Mouse (Mus musculus) heart, postnatal 4 days (tissue): ENCODE data around the gene Cpt1a. TPM values are rescaled to one million over a fixed set of nuclear protein-coding genes. Genes with fewer than 3 reads are reported as not detected.

Experiments used
- DNase-seq: peaks from one replicate; pipeline ENCODE4 v3.0.0; 2021
- total RNA-seq, 2 experiments: library from RNA; stranded (reverse); gene quantifications; 2 replicates each; pipeline ENCODE4 v1.2.3; 2021

The Cpt1a gene
- total RNA-seq, 2 experiments from 2014 or later = 135 to 145 TPM

DNA sequence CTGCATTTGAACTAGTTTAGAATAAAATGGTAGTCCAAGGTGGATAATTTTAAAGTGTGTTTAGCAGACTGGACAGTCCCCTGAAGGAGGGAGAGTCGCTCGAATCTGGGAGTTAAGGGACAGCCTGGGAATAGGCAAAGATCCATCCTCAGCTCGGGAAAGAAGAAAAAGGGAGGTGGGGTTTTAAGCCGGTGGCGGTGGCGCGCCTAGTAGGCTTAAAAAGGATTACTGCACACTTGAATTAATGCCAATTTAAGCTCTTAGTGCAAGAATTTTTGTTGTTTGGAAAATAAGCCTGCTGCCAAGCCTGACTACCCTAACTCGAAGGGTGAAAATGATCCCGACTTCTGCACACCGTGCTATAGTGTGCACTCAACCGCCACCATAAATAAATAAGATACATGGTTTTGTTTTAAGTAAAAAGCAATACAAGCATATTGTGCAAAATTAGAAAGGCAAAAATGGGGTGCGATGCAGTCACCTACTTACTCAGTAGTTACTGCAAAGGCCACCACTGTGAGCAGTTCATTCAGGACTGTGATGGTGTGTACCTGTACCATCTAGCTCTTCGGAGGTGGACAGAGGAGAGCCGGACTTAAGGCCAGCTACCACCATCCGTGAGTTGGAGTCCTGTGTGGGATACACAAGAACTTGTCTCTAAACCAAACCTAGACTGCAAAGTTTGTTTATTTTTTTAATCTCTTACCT, 3.8 kb downstream of the Cpt1a start:
- DNase-seq = peak; percentile 46

- peak; percentile 49 for DNase-seq
Observed at GRCm38 (mm10) chr19:3326479-3327047, 4.4 kb downstream of the Cpt1a start.

DNA sequence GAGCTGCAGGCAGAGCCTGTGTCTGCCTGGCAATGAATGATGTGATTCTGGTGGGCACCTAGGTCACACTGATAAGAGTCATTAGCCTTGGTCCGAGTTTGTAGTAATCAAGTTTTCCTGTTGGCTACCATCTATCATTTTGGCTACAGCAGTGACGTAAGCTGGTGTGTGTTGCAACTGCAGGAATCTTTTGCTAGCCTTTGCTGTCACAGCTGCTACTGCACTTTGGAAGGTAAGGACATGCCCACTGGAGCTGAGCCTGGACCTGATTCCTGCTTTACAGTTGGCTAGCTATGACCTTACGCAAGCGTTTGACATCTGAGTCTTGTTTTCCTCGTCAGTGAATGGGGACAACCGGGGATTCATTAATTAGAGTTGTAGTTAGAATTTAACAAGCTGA, 11.1 kb downstream of the Cpt1a start:
- DNase-seq = no peak

- DNase-seq = no peak
Observed at GRCm38 (mm10) chr19:3333694-3334515, 11.8 kb downstream of the Cpt1a start.

DNA sequence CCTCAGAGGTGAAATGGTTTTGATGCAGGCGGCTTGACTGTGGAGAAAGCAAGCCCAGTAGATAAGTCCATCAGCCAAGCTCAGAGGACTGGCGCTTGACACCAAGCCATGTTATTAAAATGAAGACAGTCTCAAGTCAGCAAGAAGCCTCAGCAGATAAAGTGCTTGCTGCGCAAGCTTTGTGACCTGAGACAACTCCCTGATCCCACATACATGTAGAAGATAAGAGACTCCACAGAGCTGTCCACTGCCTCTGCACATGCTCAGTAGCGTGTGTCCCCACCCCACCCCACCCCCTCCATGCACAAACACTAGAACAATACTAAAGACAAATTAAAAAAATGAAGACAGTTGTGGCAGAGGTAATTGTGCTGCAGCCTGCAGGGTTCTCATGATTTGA, 12.4 kb downstream of the Cpt1a start:
- DNase-seq = no peak

- no peak for DNase-seq
Observed at GRCm38 (mm10) chr19:3335917-3336316, 13.8 kb downstream of the Cpt1a start.

DNA sequence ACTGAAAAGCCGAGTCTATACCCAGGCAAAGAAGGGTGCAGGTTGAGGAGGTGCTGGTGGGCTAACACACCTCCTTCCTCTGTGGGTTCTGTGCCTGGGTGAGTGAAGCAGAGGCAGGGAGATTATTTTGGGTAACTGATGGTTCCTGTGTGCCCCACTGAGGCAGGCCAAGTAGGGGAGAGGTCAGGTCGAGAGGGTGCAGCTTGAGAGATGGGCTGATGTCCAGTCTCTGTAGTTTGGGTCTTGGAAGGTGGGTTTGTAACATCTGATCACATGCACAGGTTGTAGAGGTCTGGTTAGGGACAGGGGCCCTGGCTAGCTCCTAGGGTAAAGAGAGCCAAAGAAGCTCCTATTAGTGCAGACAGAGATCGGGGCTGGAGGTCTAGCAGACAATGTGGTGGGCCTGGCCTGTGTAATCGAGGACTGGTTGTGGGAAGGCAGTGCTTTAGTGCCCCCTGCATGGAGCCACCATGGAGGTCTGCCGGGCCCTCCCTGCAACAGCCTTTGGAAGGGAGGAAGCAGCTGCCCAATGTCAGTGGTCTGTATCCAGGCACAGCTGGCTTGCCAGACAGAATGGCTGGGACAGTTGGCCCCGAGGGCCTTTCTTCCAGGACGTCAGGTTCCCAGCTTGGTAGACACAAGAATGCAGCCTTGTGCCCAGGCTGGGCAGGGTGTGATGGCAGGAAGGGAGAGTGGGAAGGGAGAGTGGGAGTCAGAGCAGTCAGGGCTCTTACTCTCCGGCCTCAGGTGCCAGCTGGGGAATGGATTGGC, 14.5 kb downstream of the Cpt1a start:
- DNase-seq = no peak

- no peak for DNase-seq
Observed at GRCm38 (mm10) chr19:3339187-3339586, 17.1 kb downstream of the Cpt1a start.

- DNase-seq = no peak
Observed at GRCm38 (mm10) chr19:3341021-3341420, 18.9 kb downstream of the Cpt1a start.

- DNase-seq = no peak
Observed at GRCm38 (mm10) chr19:3343929-3344328, 21.8 kb downstream of the Cpt1a start.

DNA sequence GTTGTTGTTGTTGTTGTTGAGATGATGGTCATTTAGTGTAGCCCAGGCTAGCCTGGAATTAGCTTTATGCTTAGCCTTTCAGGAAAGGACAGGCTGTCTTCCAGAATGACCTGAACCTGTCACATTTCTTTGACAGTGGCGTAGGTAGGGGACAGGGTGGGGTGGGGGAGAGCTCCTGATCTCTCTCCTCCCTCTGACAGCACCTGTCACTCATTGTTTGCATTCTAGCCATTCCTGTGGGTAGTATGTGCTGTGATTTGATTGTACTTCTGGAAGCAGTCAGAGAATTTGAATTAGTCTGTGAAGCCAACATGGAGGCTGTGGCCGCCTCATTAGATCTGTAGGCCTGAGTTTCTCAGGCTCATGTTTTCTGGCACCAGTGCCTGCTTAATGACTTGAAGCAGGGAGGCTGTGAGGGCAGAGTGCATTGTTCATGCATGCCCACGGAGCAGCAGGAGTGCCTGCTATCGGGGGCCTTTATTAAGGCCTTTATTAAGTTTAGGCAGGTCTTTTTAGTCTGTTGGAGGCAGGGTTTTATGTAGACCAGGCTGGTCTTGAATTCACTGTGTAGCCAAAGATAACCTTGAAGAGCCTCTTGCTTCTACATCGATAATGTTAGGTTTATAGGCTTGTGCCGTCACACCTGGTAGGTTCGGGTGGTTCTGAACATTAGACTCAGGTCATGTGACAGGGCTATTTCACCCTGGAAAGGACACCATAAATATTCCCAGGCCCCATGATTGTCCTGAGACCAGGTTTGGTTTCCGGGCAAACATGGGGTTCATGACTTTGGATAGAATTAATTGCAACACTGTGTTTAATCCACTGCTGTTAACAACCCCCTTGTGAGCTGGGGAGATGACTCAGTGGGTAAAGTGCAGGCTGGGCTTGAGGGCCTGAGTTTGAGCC, 22.8 kb downstream of the Cpt1a start:
- DNase-seq = no peak

DNA sequence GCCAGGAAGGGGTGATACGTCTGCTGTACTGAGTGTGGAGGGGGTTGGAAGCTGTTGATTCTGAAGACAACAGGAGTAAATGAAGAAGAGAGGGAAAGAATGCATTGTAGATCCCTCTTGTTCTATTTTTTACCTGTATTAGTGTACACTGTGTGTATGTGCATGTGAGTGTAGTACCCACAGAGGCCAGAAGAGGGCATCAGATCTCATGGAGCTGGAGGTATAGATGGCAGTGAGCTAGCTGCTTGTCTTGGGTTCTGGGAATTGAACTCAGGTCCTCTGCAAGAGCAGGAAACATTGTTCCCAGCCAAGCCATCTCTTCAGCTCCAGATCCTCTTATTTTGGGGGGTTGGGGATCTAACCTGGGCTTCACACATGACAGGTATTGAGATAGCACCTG, 25.6 kb downstream of the Cpt1a start:
- DNase-seq = no peak

- peak; percentile 92 for DNase-seq
Observed at GRCm38 (mm10) chr19:3353415-3354111, 31.4 kb downstream of the Cpt1a start.

DNA sequence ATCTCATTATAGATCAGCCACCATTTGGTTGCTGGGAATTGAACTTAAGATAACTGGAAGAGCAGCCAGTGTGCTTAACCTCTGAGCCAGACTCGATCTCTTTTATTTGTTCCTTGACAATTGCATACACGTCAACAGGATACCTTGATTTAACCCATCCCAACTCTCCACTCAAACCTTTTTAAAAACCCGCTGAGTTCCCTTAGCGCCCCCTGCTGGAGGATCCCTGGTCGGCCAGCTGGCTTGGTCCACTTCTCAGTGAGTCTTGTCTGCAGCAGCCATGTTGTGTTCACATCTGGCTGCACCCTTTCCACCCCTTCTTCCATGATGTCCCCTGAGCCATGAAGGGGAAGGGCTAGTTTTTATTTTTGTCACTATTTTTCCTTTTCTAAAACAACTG, 33.0 kb downstream of the Cpt1a start:
- DNase-seq = peak; percentile 66

DNA sequence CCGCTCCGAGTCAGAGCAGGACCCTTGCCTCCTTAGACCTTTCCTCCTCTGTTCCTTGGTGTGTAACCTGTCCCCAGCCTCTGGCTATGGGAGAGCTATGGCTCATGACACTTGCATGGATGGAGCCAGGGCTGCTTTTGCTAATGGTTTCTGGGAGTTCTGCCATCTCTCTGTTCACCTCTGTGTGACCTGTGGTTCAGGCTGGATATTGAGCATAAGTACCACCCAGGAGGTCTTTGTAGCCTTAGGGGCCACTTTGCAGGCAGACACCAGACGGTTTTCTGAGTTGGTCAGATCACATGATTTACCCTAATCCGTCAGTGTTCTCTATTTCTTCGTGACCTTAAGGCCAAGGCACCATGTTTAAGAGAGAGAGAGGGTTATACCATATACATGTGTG, 34.4 kb downstream of the Cpt1a start:
- no peak for DNase-seq

- DNase-seq = no peak
Observed at GRCm38 (mm10) chr19:3357620-3358019, 35.5 kb downstream of the Cpt1a start.

DNA sequence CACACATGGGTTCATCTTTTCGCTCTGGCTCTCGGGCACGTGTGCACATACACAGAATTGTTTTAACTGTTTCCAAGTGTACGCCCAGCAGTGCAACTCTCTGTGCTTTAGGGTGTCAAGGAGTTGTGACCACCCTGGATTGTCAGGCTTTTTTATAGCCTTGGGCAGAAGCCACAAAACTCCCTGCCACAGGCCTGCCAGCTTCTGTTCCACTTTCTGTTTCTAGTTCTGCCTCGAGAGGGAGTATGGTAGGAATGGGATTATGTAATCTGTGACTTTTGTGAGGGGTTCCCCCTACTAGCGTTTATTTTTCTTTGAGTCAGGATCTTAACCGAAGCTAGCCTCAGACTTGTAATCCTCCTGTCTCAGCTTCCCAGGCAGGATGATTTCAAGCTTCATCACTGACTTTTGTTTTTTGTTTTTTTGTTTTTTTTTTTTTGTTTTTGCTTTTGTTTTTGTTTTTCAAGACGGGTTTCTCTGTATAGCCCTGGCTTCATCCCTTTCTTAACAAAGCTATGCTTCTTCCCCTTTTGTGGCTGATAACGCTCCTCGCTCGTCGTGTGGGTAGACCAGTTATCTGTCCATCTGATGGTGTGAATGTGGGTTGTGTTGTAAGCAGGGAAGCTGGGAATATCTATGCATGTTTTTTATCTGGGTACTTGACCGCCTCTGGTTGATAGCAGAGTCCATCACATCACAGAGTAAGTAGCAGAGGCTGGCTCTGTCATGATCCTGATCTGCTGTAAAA, 37.9 kb downstream of the Cpt1a start:
- DNase-seq = no peak

GRCm38 (mm10) chr19:3363510-3363909, 41.4 kb downstream of the Cpt1a start:
- no peak for DNase-seq

DNA sequence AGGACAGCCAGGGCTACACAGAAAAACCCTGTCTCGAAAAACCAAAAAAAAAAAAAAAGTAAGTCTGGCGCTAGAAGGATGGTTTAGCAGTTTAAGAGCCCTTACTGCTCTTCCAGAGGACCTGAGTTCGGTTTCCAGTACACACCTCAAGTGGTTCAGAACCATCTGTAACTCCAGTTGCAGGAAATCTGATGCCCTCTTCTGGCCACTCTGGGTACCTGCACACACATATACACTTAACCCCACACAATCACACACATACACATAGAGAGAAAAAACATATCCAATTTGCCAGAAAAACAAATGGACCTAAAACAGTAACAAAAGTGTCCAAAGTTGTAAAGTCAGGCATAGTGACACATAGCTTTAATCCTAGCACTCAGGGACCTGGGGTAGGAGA, 43.0 kb downstream of the Cpt1a start:
- no peak for DNase-seq

DNA sequence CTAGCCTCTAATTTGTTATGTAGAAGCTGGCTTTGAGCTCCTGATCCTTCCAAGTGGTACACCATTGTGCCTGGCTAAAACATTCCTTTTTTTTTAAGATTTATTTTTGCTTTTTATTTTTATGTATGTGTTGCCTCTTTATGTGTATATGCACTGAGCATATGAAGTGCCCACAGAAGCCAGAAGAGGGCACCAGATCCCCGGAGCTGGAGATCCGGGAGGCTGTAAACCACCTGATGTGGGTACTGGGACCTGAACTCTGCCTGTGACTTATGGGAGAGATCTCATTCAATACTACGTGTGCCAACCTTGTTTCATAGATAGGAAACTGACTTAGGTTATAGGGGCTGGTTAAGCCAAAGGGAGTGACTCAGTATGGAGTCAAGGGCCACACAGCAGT, 46.1 kb downstream of the Cpt1a start:
- no peak for DNase-seq
